Mouse (Mus musculus) embryonic fibroblast, embryonic 13.5 days (primary cell): ENCODE results near the gene Hist1h3d.
"Not testable (repeated sequence)": the region's sequence is repeated elsewhere in the genome, so short reads cannot be mapped to it uniquely, and the experiment has no call there.

Experiments
- CTCF ChIP-seq: IDR thresholded peaks from 2 replicates; pipeline ENCODE4 v1.5.1; 2011; ENCODE audit warnings: mild to moderate bottlenecking, control low read depth, low read length, moderate library complexity, borderline replicate concordance; ENCODE audit not compliant: insufficient read depth
- POLR2A ChIP-seq: IDR thresholded peaks from 2 replicates; pipeline ENCODE4 v1.6.1; 2011; ENCODE audit warnings: low read depth, mild to moderate bottlenecking, control low read depth, low read length, moderate library complexity

DNA sequence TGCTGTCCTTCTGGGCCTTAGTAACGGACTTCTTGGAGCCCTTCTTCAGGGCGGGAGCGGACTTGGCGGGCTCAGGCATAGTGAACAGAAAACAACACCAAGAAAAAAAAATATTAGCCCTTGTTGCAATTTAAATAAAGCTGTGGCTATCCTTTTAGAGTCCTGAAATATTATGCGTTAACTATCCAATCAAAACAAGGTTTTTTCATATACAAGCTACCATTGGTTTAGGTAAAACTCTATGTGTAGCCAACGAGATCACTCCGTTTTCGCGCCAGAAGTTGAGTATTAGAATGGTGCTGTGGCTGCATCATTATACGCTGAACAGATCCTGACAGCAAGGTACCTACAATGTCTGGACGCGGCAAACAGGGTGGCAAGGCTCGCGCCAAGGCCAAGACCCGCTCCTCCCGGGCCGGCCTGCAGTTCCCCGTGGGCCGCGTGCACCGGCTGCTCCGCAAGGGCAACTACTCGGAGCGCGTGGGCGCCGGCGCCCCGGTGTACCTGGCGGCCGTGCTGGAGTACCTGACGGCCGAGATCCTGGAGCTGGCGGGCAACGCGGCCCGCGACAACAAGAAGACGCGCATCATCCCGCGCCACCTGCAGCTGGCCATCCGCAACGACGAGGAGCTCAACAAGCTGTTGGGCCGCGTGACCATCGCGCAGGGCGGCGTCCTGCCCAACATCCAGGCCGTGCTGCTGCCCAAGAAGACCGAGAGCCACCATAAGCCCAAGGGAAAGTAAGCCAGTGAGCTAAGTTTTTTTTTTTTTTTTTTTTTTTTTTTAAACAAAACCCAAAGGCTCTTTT lies 41.8 kb upstream of the Hist1h3d start, which contains the start of gene Hist1h2af:
- TF ChIP-seq CTCF: not testable (repeated sequence)
- TF ChIP-seq POLR2A: peak; percentile 67
